Mouse (Mus musculus): ENCODE measurements at regions not wholly inside any gene's neighbourhood (a gene's known extent, or its start where the extent isn't known, plus 50 kb on each side); places are given as distances from the start of the nearest gene placed in this dataset.

- Histone ChIP-seq H3K27ac (ENCODE audit: insufficient read depth, low read depth) (no peak overlapping the region), H3K4me2 (ENCODE audit: insufficient read depth, low read depth, poor library complexity, severe bottlenecking) (no peak overlapping the region), H3K27me3 (replicated peaks) (no peaks in the 10 kb centered on the region), H3K9me3 (replicated peaks; ENCODE audit: low read length) (peaks cover 90% of the 10 kb centered on the region), H3K4me3 (replicated peaks in 1 of 3; ENCODE audit: low read depth in 2 of 3, low read length in 2 of 3, poor library complexity in 1 of 3) (no peak overlapping the region), H3K36me3 (replicated peaks in 1 of 2; ENCODE audit: control insufficient read depth in 1 of 2, insufficient read depth in 1 of 2, low read length in 1 of 2) (no peaks in the 10 kb centered on the region), H3K79me2 (replicated peaks; ENCODE audit: control insufficient read depth, extremely low read depth, insufficient read depth, poor library complexity, severe bottlenecking) (no peaks in the 10 kb centered on the region), H3K4me1 (ENCODE audit: control insufficient read depth in 1 of 2, insufficient read depth in 2 of 2) (no peaks in the 10 kb centered on the region), H3K9ac (ENCODE audit: insufficient read depth, low read depth) (no peak overlapping the region)
- in situ Hi-C loops (cut with MboI; ENCODE audit: low pct_ligation_motif_present, low pct_unique_long_range_greater_than_20kb, low sequenced_read_pairs): no loop called here
- no peak for DNase-seq (ENCODE audit: extremely low read depth)
- no peak for TF ChIP-seq EP300 (IDR thresholded peaks at IDR 0.05; ENCODE audit: low read length)
- TF ChIP-seq JUND (conservative IDR thresholded peaks at IDR 0.05; ENCODE audit: low read depth, low read length): no peak
- TF ChIP-seq NRF1 (IDR thresholded peaks at IDR 0.05; ENCODE audit: low read depth, low read length): no peak
- TF ChIP-seq MEF2A (IDR thresholded peaks at IDR 0.05; ENCODE audit: borderline replicate concordance, low read depth, low read length): no peak
- TF ChIP-seq MAZ (IDR thresholded peaks at IDR 0.05; ENCODE audit: low read depth, low read length): no peak
- no peak for TF ChIP-seq ZMIZ1 (IDR thresholded peaks at IDR 0.05; ENCODE audit: low read depth, low read length)
- no peak for TF ChIP-seq UBTF (IDR thresholded peaks at IDR 0.05; ENCODE audit: low read depth, low read length)
- TF ChIP-seq GABPA (IDR thresholded peaks at IDR 0.05; ENCODE audit: insufficient replicate concordance, low read depth, low read length): no peak
- no peak for TF ChIP-seq HCFC1 (IDR thresholded peaks at IDR 0.05; ENCODE audit: low read depth, low read length)
- TF ChIP-seq MXI1 (IDR thresholded peaks at IDR 0.05; ENCODE audit: low read depth, low read length): no peak
- dilution Hi-C loops (cut with MboI; ENCODE audit: extremely low pct_ligation_motif_present, extremely low pct_unique_long_range_greater_than_20kb, low sequenced_read_pairs): no loop called here
Observed at GRCm38 (mm10) chr9:47229296-47229695, 230.8 kb downstream of the Gm4791 start.

GRCm38 (mm10) chr9:47240950-47241349, 242.4 kb downstream of the Gm4791 start:
- no peak overlapping the region for H3K4me3 ChIP-seq (replicated peaks in 1 of 3; ENCODE audit: low read depth in 2 of 3, low read length in 2 of 3, poor library complexity in 1 of 3)
- in situ Hi-C loops (cut with MboI; ENCODE audit: low pct_ligation_motif_present, low pct_unique_long_range_greater_than_20kb, low sequenced_read_pairs): no loop called here
- H3K79me2 ChIP-seq (replicated peaks; ENCODE audit: control insufficient read depth, extremely low read depth, insufficient read depth, poor library complexity, severe bottlenecking): no peaks in the 10 kb centered on the region
- peaks cover 83% of the 10 kb centered on the region for H3K9me3 ChIP-seq (replicated peaks; ENCODE audit: low read length)
- H3K27me3 ChIP-seq (replicated peaks): no peaks in the 10 kb centered on the region
- no peak for DNase-seq (ENCODE audit: extremely low read depth)
- H3K4me1 ChIP-seq (ENCODE audit: control insufficient read depth in 1 of 2, insufficient read depth in 2 of 2): no peaks in the 10 kb centered on the region
- H3K9ac ChIP-seq (ENCODE audit: insufficient read depth, low read depth): no peak overlapping the region
- no peak overlapping the region for H3K4me2 ChIP-seq (ENCODE audit: insufficient read depth, low read depth, poor library complexity, severe bottlenecking)
- no peaks in the 10 kb centered on the region for H3K36me3 ChIP-seq (replicated peaks in 1 of 2; ENCODE audit: control insufficient read depth in 1 of 2, insufficient read depth in 1 of 2, low read length in 1 of 2)
- TF ChIP-seq RAD21 (IDR thresholded peaks at IDR 0.05; ENCODE audit: low read depth, low read length) (no peak), ZNF384 (IDR thresholded peaks at IDR 0.05; ENCODE audit: low read depth, low read length) (no peak), CHD1 (IDR thresholded peaks at IDR 0.05; ENCODE audit: low read depth, low read length) (no peak), KAT2A (IDR thresholded peaks at IDR 0.05; ENCODE audit: insufficient replicate concordance, low read length) (no peak), BHLHE40 (IDR thresholded peaks at IDR 0.05; ENCODE audit: low read depth, low read length) (no peak), UBTF (IDR thresholded peaks at IDR 0.05; ENCODE audit: low read depth, low read length) (no peak), MAX (IDR thresholded peaks at IDR 0.05; ENCODE audit: low read length) (no peak), HCFC1 (IDR thresholded peaks at IDR 0.05; ENCODE audit: low read depth, low read length) (no peak), MAFK (IDR thresholded peaks at IDR 0.05; ENCODE audit: insufficient replicate concordance, low read length) (no peak), TBP (conservative IDR thresholded peaks at IDR 0.05; ENCODE audit: low read depth, low read length) (no peak), E2F4 (IDR thresholded peaks at IDR 0.05; ENCODE audit: insufficient replicate concordance, low read depth, low read length) (no peak), ELF1 (IDR thresholded peaks at IDR 0.05; ENCODE audit: low read depth, low read length) (no peak), GABPA (IDR thresholded peaks at IDR 0.05; ENCODE audit: insufficient replicate concordance, low read depth, low read length) (no peak), SIN3A (IDR thresholded peaks at IDR 0.05; ENCODE audit: low read length) (no peak), MYC (IDR thresholded peaks at IDR 0.05; ENCODE audit: low read depth, low read length) (no peak), MXI1 (IDR thresholded peaks at IDR 0.05; ENCODE audit: low read depth, low read length) (no peak), CTCF (conservative IDR thresholded peaks at IDR 0.05 in 1 of 2, IDR thresholded peaks at IDR 0.05 in 1 of 2; ENCODE audit: low read depth in 2 of 2, low read length in 2 of 2) (no peak), POLR2AphosphoS2 (IDR thresholded peaks at IDR 0.05; ENCODE audit: low read depth, low read length) (no peak)
- dilution Hi-C loops (cut with MboI; ENCODE audit: extremely low pct_ligation_motif_present, extremely low pct_unique_long_range_greater_than_20kb, low sequenced_read_pairs): no loop called here
- H3K27ac ChIP-seq (ENCODE audit: insufficient read depth, low read depth): no peak overlapping the region
